Comparison of ENCODE assay signal across 7 mouse cellular contexts in the genomic region with DNA sequence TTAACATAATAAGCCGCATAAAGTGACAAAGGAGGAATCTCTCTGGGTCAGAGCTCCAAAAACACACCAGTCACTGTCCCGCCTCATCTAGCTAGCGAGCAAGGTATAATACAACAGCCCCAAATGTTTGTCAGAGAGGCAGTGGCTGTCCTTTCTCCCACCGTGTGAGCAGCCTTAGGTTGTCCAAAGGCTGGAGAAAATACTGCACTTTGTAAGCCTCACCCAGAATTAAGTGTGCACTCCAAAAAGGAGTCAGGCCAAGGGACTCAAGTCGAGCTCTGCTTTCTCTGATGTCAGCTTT.
A peak's percentile ranks its signal among the peaks of the same experiment; 100 is the strongest.
DNase-seq lines count a peak whose midpoint lies in the region; ATAC-seq and TF ChIP-seq lines count a peak whose summit lies in the region.

No protein-coding gene starts in this region.

- no peak overlapping the region for H3K9ac ChIP-seq in forebrain, embryonic 14.5 days (ENCODE audit: low read length)
- H3K9ac ChIP-seq in neural tube, embryonic 12.5 days, result no peak overlapping the region

- H3K27me3 ChIP-seq in forebrain, embryonic 14.5 days (replicated peaks; ENCODE audit: control insufficient read depth, insufficient read depth, low read length), result no peaks in the 10 kb centered on the region
- H3K27me3 ChIP-seq in limb, embryonic 10.5 days (ENCODE audit: low read depth, poor library complexity, severe bottlenecking), result no peaks in the 10 kb centered on the region
- no peaks in the 10 kb centered on the region for H3K27me3 ChIP-seq in neural tube, embryonic 12.5 days (replicated peaks)

- peak overlapping the region; percentile 70; the same call in 1 of the 2 replicates for H3K27ac ChIP-seq in layer of hippocampus, adult 2 months
- no peak overlapping the region for H3K27ac ChIP-seq in forebrain, embryonic 14.5 days (ENCODE audit: low read depth, low read length)
- no peak overlapping the region for H3K27ac ChIP-seq in limb, embryonic 10.5 days
- no peak overlapping the region for H3K27ac ChIP-seq in neural tube, embryonic 12.5 days

- no peaks in the 10 kb centered on the region for H3K36me3 ChIP-seq in forebrain, embryonic 14.5 days (ENCODE audit: control insufficient read depth, insufficient read depth, low read length)
- no peaks in the 10 kb centered on the region for H3K36me3 ChIP-seq in limb, embryonic 10.5 days
- no peaks in the 10 kb centered on the region for H3K36me3 ChIP-seq in neural tube, embryonic 12.5 days

- no peaks in the 10 kb centered on the region for H3K9me3 ChIP-seq in forebrain, embryonic 14.5 days (replicated peaks; ENCODE audit: control insufficient read depth, low read length)
- no peaks in the 10 kb centered on the region for H3K9me3 ChIP-seq in limb, embryonic 10.5 days (replicated peaks)
- H3K9me3 ChIP-seq in neural tube, embryonic 12.5 days, result no peaks in the 10 kb centered on the region

- H3K4me2 ChIP-seq in forebrain, embryonic 14.5 days (ENCODE audit: low read length), result no peak overlapping the region; the same call in 1 of the 2 replicates
- H3K4me2 ChIP-seq in neural tube, embryonic 12.5 days (replicated peaks), result peak overlapping the region; percentile 48

- H3K4me1 ChIP-seq in forebrain, embryonic 14.5 days (ENCODE audit: control insufficient read depth, insufficient read depth, low read length), result no peaks in the 10 kb centered on the region
- peaks cover 5% of the 10 kb centered on the region; the same call in 1 of the 2 replicates for H3K4me1 ChIP-seq in limb, embryonic 10.5 days
- 0 out of 2 replicates have a peak, but pooled peaks cover 3% of the 10 kb centered on the region for H3K4me1 ChIP-seq in neural tube, embryonic 12.5 days

- DNase-seq in layer of hippocampus, adult 2 months (ENCODE audit: low spot score in 2 of 2), result no peak
- DNase-seq in layer of hippocampus, adult 8-10 months (ENCODE audit: low spot score in 2 of 2), result no peak
- DNase-seq in forebrain, embryonic 14.5 days (ENCODE audit: low spot score), result no peak
- no peak for DNase-seq in limb, embryonic 10.5 days (ENCODE audit: low spot score)
- no peak for DNase-seq in right cerebral cortex, postnatal 36 days (ENCODE audit: low spot score in 2 of 2)
- DNase-seq in embryo, embryonic 10 days (ENCODE audit: low spot score), result no peak

- no peak for TF ChIP-seq CTCF in layer of hippocampus, adult 2 months (conservative IDR thresholded peaks at IDR 0.05)

- ATAC-seq in forebrain, embryonic 14.5 days, result 0 out of 2 replicates have a peak, but pooled peaks have one; percentile 24
- peak; percentile 42; the same call in 1 of the 2 replicates for ATAC-seq in neural tube, embryonic 12.5 days (ENCODE audit: low FRiP score, low read depth)

- 68% methylated on average over 5 of the region's 5 CpGs for WGBS in forebrain, embryonic 14.5 days
- 77% methylated on average over 5 of the region's 5 CpGs for WGBS in limb, embryonic 10.5 days
- 62% methylated on average over 5 of the region's 5 CpGs for whole genome bisulfite sequencing in neural tube, embryonic 12.5 days

- H3K4me3 ChIP-seq in layer of hippocampus, adult 2 months, result peak overlapping the region; percentile 60
- H3K4me3 ChIP-seq in forebrain, embryonic 14.5 days (ENCODE audit: low read depth, low read length), result no peak overlapping the region
- 0 out of 2 replicates have a peak overlapping the region, but pooled peaks have one; percentile 36 for H3K4me3 ChIP-seq in limb, embryonic 10.5 days
- H3K4me3 ChIP-seq in neural tube, embryonic 12.5 days, result no peak overlapping the region

Comparison
In these comparisons a context has a peak if more than half of its experiments do, and no peak if none do; other contexts are left out.
1. H3K4me3 ChIP-seq: peak in layer of hippocampus, adult 2 months (single experiment) and limb, embryonic 10.5 days (single experiment); none in forebrain, embryonic 14.5 days (single experiment) and neural tube, embryonic 12.5 days (single experiment).